Mouse (Mus musculus) mouse embryonic stem cell (cell line): ENCODE measurements at regions not wholly inside any gene's neighbourhood (a gene's known extent, or its start where the extent isn't known, plus 50 kb on each side); places are given as distances from the start of the nearest gene placed in this dataset.

Experiments used
- in situ Hi-C, 2 experiments: fragments of 300-500 bp; cut with MboI; formaldehyde crosslinking; loops; 1 replicate in 1 of 2; 3 replicates in 1 of 2; pipeline ENCODE4 v1.14.3; 2019 to 2020; ENCODE audit warnings: low sequenced_read_pairs in 2 of 2, low pct_unique_long_range_greater_than_20kb in 1 of 2, mixed read lengths in 1 of 2; ENCODE audit not compliant: unreplicated experiment in 1 of 2

DNA sequence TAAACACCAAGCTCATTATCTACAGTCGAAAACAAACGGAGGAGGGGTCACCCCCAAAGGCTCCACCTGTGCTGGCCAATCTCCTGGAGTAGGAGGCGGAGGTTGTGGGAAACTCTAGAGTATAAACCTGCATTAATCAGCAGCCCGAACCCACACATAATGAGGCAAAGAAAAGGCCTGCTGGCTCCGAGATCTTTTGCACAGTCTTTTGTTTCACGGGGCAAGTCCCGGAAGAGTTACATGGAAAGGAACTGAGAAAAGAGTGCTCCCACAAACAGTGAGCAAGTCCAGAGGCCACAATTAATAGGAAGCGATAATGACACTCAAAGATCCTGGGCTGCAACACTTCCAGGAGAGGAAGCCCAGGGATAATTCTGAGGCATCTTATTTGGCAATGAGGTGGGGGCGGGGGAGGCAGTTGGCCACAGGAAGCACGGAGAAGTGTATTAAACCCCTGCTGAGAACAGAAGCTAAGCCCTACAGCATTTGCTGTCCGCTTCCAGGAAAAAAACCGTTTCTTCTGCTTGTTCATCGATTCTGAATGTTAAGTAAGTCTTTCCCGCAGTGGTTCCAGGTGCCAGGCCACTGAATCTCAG lies 59.1 kb upstream of the Mamdc2 start:
- in situ Hi-C loops, result loop anchor here (25.0 kb wide), 2 partner anchors 495 to 595 kb away; no protein-coding TSS in a partner anchor
